In the genomic region with DNA sequence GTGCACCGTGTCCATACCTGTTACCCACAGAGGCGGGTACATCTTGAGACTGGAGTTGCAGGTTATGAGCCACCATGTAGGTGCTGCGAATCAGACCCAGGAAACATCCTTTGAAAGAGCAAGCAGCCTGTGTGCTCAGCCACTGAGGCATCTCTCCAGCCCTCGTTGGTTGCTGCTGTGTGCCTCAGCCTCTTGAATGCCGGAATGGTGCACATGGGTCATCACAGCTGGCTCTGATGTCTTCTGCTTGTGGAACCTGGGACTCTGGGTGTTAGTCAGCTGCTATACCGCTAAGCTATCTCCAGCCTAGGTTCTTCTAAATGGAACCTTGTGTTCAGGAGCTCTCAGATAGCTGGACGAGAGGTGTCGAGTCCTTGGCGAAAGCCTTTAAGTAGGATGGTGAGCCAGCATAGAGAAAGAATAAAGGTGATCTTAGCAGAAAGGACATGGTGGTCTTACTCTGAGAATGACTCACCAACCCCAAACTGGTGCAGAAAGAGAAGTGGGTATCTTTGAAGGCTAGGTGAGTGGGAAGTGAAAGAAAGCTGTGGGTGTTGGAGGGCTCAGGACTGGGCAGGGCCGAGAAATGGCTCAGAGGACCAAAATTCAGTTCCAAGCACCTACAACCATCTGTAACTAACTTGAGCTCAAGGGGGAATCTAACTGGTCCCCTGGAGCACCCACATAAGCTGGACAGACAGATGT, we compare ENCODE assay signal across 7 mouse cellular contexts. TPM values are rescaled to one million over a fixed set of nuclear protein-coding genes. Genes with fewer than 3 reads are reported as not detected.
DNase-seq lines count a peak whose midpoint lies in the region; ATAC-seq and TF ChIP-seq lines count a peak whose summit lies in the region.

No protein-coding gene starts in this region.

- DNase-seq in kidney, postnatal 36 days: no peak
- DNase-seq in A20 (ENCODE audit: low read depth, low spot score): peak; percentile 94
- DNase-seq in G1E (ENCODE audit: low spot score): no peak
- no peak for DNase-seq in liver, postnatal 0 days
- DNase-seq in gastrocnemius, adult 18-20 months (ENCODE audit: low spot score): no peak
- no peak for DNase-seq in Muller cell, postnatal 12 days (ENCODE audit: inconsistent ontology term)

- H3K27ac ChIP-seq in kidney, embryonic 15.5 days: peak overlapping the region; percentile 33
- H3K27ac ChIP-seq in liver, postnatal 0 days (ENCODE audit: low read depth): peak overlapping the region; percentile 76

- H3K36me3 ChIP-seq in kidney, embryonic 15.5 days: no peaks in the 10 kb centered on the region
- peaks cover 63% of the 10 kb centered on the region for H3K36me3 ChIP-seq in G1E (replicated peaks)
- H3K36me3 ChIP-seq in liver, postnatal 0 days (replicated peaks; ENCODE audit: insufficient read depth, low read length): no peaks in the 10 kb centered on the region

- no peak overlapping the region for H3K4me3 ChIP-seq in kidney, embryonic 15.5 days (replicated peaks)
- peak overlapping the region; percentile 48; the same call in 1 of the 2 replicates for H3K4me3 ChIP-seq in G1E (ENCODE audit: low read depth, low read length)
- H3K4me3 ChIP-seq in liver, postnatal 0 days (ENCODE audit: low read depth, low read length): no peak overlapping the region

- H3K9ac ChIP-seq in kidney, embryonic 15.5 days: no peak overlapping the region
- H3K9ac ChIP-seq in liver, postnatal 0 days (replicated peaks): peak overlapping the region; percentile 2

- H3K9me3 ChIP-seq in kidney, embryonic 15.5 days (replicated peaks): no peaks in the 10 kb centered on the region
- no peaks in the 10 kb centered on the region for H3K9me3 ChIP-seq in G1E (replicated peaks)
- H3K9me3 ChIP-seq in liver, postnatal 0 days (ENCODE audit: low read length): no peaks in the 10 kb centered on the region

- TF ChIP-seq CTCF in G1E (IDR thresholded peaks at IDR 0.05; ENCODE audit: low read depth, low read length): no peak
- no peak for TF ChIP-seq CTCF in liver, postnatal 0 days (IDR thresholded peaks at IDR 0.05; ENCODE audit: low read depth)

- TF ChIP-seq EP300 in liver, postnatal 0 days (IDR thresholded peaks at IDR 0.05; ENCODE audit: low read depth): no peak

- H3K27me3 ChIP-seq in kidney, embryonic 15.5 days: no peaks in the 10 kb centered on the region
- H3K27me3 ChIP-seq in G1E (ENCODE audit: insufficient read depth, low read length): no peaks in the 10 kb centered on the region
- no peaks in the 10 kb centered on the region for H3K27me3 ChIP-seq in liver, postnatal 0 days (ENCODE audit: insufficient read depth, low read length)

- no peak for ATAC-seq in kidney, embryonic 15.5 days (replicated peaks; ENCODE audit: low FRiP score)
- no peak for ATAC-seq in G1E (ENCODE audit: extremely low read depth, insufficient number of reproducible peaks, low FRiP score, poor library complexity, severe bottlenecking)
- no peak for ATAC-seq in liver, postnatal 0 days

- no peak overlapping the region for H3K4me2 ChIP-seq in kidney, embryonic 15.5 days
- peak overlapping the region; percentile 52 for H3K4me2 ChIP-seq in liver, postnatal 0 days (ENCODE audit: low read depth, low read length)

- peaks cover 86% of the 10 kb centered on the region for H3K4me1 ChIP-seq in kidney, embryonic 15.5 days
- H3K4me1 ChIP-seq in G1E (ENCODE audit: insufficient read depth, low read depth, low read length): peaks cover 93% of the 10 kb centered on the region
- peaks cover 65% of the 10 kb centered on the region for H3K4me1 ChIP-seq in liver, postnatal 0 days (ENCODE audit: insufficient read depth)

- WGBS in kidney, embryonic 15.5 days: 81% methylated on average over 10 of the region's 10 CpGs
- 76% methylated on average over 10 of the region's 10 CpGs for WGBS in liver, postnatal 0 days (ENCODE audit: insufficient replicate concordance)

RNA-seq across cellular contexts. Expression of a gene that starts 16.5 kb away (rescaled TPM):
- 126 and 147 TPM in 2 replicates for polyA plus RNA-seq in kidney, embryonic 15.5 days (2015; fragmentation: Nextera tagmentation; extraction: Ambion mirVana)
- 97.6 and 164 TPM in 2 replicates for total RNA-seq in G1E (2014; fragmentation: Nextera tagmentation)
- 42.5 and 48.5 TPM in 2 replicates for total RNA-seq in G1E (2017)
- polyA plus RNA-seq in G1E (2012): 440 and 648 TPM in 2 replicates
- 30.3 and 33.6 TPM in 2 replicates for polyA plus RNA-seq in liver, postnatal 0 days (2015; fragmentation: Nextera tagmentation; extraction: Ambion mirVana)
- 10 to 100 TPM in 1 of 2 experiments, 1 to 10 TPM in 1; 9.9 to 12.9 TPM for total RNA-seq in gastrocnemius, adult 18-20 months (2021)

RNA-seq across cellular contexts. Expression of a gene that starts 35.8 kb away (rescaled TPM):
- 18.4 and 19.8 TPM in 2 replicates for polyA plus RNA-seq in kidney, embryonic 15.5 days (2015; fragmentation: Nextera tagmentation; extraction: Ambion mirVana)
- total RNA-seq in G1E (2014; fragmentation: Nextera tagmentation) (9.0 and 16.7 TPM in 2 replicates), G1E (2017) (29.7 and 31.7 TPM in 2 replicates)
- 5.5 and 13.9 TPM in 2 replicates for polyA plus RNA-seq in G1E (2012)
- 3.6 and 4.0 TPM in 2 replicates for polyA plus RNA-seq in liver, postnatal 0 days (2015; fragmentation: Nextera tagmentation; extraction: Ambion mirVana)
- 10 to 100 TPM in 1 of 2 experiments, 1 to 10 TPM in 1; 8.8 to 10.1 TPM for total RNA-seq in gastrocnemius, adult 18-20 months (2021)

RNA-seq across cellular contexts. Expression of a gene that starts 49.1 kb away (rescaled TPM):
- polyA plus RNA-seq in kidney, embryonic 15.5 days (2015; fragmentation: Nextera tagmentation; extraction: Ambion mirVana): 0.44 and 0.45 TPM in 2 replicates
- total RNA-seq in G1E (2014; fragmentation: Nextera tagmentation): not detected in 2 replicates
- total RNA-seq in G1E (2017): 0.05 TPM in 1 of 2 replicates, not detected in the other
- not detected in 2 replicates for polyA plus RNA-seq in G1E (2012)
- 0.08 and 0.13 TPM in 2 replicates for polyA plus RNA-seq in liver, postnatal 0 days (2015; fragmentation: Nextera tagmentation; extraction: Ambion mirVana)
- not detected for total RNA-seq in gastrocnemius, adult 18-20 months (2021)
